Mouse (Mus musculus): ENCODE data around the gene Skp1a. TPM values are rescaled to one million over a fixed set of nuclear protein-coding genes. Genes with fewer than 3 reads are reported as not detected.

Skp1a gene
- total RNA-seq, 2 experiments from 2014 or later, result 269 to 292 TPM

DNA sequence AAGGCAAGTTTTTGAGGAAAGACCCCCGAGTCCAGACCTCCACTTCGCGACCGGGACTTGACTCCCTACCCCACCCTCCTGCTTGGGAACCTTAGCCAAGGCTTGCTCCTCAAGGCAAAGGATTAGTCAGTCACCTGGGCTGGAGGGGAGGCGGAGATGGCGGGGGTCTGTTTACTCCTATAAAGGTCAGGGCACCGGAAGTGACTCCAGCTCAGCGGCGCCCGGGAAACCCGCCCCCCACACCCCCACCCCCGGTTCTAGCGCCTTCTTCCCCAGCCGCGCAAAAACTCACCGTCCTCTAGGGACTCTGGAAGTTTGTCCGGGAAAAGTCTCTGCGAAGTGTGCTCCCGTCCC is 50.6 kb downstream of the Skp1a start:
- no peak for DNase-seq
- peak overlapping the region; percentile 82 for H3K4me3 ChIP-seq
- peak overlapping the region; percentile 64; the same call in 1 of the 2 replicates for H3K27ac ChIP-seq
- no peak for TF ChIP-seq CTCF (IDR thresholded peaks at IDR 0.05)
- intact Hi-C loops (cut with DNase I), result no loop called here

DNA sequence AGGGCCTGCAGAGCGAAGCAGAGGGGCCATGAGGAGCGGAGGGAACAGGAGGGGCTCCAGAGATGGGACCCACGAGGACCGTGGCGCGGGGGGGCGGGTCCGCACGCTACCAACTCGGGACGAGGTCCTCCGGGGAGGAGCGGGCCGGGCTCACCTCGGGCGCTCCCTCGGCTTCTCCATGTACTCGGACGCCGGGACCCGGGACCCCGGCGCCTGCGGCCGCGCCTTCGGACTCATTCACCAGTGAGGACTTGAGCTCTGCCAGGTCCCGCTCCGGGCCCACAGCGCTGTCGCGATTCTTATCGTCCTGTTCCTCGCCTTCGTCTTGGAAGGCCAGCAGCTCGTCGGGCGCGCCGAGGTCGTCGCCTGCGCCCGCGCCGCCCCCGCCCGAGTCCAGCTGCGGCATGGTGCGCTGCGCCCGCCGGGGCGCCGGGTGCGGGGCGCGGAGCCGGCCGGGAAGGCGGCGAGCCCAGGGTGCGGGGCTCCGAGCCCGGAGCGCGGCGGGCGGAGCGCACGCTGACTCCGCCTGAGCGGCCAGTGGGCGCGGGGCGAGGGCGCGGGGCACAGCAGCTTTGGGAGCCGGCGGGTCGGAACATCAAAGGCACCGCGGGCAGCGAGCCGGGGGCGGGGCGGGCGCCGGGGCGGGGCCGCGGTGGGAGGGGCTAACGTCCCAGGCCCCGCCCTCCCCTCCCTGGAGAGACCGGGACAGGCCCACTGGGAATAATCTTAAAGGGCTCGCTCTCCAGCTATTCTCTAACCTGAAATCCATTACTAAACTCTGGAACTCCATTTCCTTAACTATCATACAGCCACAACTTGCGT is 51.2 kb downstream of the Skp1a start, which contains the start of gene Tcf7:
Gene Tcf7, minus strand, starts transcription at position 241 of the 822 bp plus-strand sequence.
- intact Hi-C loops (cut with DNase I), result no loop called here
- no peak for TF ChIP-seq CTCF (IDR thresholded peaks at IDR 0.05)
- H3K4me3 ChIP-seq, result peak within 1 kb of the TSS; percentile 82
- H3K27ac ChIP-seq, result peak within 1 kb of the TSS; percentile 64
- peak; percentile 75 for DNase-seq

DNA sequence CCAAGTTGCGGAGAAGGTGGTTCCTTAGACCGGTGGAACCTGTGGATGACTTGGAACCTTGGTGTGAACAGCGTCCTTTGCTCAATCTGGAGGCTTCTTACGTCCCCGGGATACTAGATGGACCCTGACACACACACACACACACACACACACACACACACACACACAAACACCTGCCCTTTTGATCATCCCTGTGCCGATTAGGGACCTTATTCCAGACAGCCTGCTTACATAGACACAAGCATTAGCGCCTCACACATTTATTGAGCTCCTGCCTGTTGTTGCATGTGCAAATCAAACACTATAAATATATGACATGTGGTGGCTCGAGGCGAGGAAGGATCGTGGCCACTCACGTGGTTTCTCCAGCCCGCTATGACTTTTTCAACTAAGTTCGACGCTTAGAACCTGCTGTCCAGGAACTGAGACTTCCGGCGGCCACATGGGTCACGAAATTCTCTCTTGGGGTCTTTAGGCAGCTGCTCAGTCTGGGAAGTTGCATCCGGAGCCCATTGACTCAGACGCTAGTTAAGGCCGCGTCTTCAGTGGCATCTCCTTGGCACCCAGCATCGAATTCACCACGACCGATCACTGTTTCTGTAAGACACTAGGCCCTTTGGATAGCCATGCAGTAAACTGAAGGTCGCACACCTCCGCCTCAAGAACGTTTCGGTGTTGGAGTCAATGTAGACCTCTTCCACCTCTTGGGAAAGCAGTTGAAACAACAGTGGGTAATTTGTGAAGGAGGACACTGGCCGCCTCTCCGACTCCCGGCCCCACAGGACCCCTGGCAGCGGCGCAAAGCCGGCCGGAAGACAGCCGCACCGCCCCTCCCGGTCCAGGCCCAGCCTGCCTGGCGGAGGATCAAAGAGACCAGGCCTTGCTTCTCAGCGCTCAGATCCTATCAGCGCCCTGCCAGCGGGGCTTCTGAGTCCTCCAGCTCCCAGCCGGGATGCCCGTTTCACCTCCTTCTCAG is 52.1 kb downstream of the Skp1a start:
- intact Hi-C loops (cut with DNase I), result no loop called here
- no peak for TF ChIP-seq CTCF (IDR thresholded peaks at IDR 0.05)
- DNase-seq, result peak; percentile 72
- Histone ChIP-seq H3K4me3 (peak overlapping the region; percentile 82), H3K27ac (peak overlapping the region; percentile 51; the same call in 1 of the 2 replicates)

DNA sequence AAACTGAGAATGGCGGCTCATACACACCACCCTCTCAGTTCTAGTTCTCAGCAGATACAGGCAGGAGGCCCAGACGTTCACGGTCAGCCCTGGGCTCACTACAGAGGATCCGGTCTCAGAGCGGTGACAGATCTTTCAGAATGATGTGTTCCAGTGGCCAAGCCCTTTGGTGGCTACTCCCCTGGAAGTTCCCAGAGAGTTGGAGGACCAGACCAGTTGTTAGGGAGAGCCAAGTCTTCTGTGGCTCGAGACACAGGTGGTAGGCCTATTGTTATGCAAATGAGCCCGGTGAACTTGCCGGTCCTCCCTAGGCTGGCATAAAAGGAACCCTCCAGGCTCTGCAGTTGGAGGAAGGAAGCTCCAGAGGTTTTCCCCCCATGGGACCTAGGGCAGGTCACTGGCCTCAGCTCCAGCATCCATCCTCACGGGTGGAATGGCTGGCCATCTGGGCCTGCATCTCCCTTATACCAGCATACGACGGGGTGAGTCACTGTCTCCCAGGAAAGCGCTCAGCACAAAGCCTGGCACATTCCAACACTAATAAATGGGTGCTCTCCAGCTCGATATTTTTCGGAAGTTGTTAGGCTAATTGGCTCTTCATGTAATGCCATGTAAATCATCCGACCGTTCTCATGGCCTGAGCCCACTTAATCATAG is 54.6 kb downstream of the Skp1a start:
- no peak for TF ChIP-seq CTCF (IDR thresholded peaks at IDR 0.05)
- no peak overlapping the region for H3K4me3 ChIP-seq
- intact Hi-C loops (cut with DNase I), result no loop called here
- no peak overlapping the region for H3K27ac ChIP-seq
- DNase-seq, result no peak

DNA sequence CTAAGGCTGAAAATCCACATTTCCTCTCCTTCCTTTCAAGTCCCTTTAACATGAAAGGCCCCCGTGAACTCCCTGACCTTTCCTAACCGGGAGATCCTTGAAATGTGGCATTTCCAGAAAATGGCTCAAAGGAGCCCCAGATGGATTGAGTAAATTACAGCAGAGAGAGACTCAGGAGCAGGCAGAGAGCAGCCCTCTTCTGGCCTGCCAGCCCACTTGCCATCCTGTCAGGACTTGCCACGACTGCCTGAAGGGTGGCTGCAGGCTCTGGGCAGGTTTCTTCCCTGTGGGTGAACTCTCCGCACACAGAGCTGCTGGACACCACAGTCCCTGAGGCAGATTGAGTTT is 55.1 kb downstream of the Skp1a start:
- H3K27ac ChIP-seq, result no peak overlapping the region
- no peak for DNase-seq
- intact Hi-C loops (cut with DNase I), result no loop called here
- no peak overlapping the region for H3K4me3 ChIP-seq
- no peak for TF ChIP-seq CTCF (IDR thresholded peaks at IDR 0.05)

DNA sequence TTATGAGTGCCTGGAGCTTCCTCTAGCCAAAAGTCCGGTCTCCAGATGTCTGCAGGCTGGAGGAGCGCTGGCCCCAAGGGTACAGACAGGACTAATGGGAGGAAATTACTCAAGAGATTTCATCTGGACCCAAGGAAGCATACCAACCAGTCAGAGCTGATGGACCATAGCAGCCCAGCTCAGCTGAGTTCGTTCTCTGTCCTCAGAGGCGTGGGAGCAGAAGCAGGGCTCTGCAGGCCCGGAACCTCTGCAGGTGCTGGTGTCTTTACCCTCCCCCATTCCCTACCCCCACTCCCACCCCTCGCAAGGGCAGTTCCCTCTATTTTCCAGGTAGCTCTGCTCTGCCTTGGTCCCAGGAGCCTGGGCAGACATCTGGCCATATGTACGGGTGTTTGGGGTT is 60.6 kb downstream of the Skp1a start:
- Histone ChIP-seq H3K27ac (no peak overlapping the region), H3K4me3 (no peak overlapping the region)
- TF ChIP-seq CTCF (IDR thresholded peaks at IDR 0.05), result no peak
- intact Hi-C loops (cut with DNase I), result no loop called here
- DNase-seq, result no peak

DNA sequence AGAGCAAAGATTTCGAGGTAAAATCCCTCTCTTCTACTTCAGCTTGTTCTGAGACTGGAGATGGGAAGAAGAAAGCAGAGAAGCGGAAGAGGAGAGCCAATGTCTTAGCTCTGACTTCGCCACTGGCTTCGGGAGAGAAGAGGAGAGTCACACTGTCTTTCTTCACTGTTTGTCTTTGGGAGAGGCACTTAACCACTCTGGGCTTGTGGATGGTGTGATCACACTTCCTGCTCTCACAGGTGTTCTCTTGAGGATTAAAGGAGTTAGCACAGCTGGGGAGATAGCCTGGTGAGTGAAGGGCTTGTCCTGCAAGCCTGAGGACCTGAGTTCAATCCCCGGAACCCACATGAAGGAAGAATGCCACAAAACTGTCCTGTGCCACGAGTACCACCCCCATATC is 61.1 kb downstream of the Skp1a start:
- Histone ChIP-seq H3K27ac (no peak overlapping the region), H3K4me3 (no peak overlapping the region)
- DNase-seq, result no peak
- no peak for TF ChIP-seq CTCF (IDR thresholded peaks at IDR 0.05)
- intact Hi-C loops (cut with DNase I), result no loop called here

DNA sequence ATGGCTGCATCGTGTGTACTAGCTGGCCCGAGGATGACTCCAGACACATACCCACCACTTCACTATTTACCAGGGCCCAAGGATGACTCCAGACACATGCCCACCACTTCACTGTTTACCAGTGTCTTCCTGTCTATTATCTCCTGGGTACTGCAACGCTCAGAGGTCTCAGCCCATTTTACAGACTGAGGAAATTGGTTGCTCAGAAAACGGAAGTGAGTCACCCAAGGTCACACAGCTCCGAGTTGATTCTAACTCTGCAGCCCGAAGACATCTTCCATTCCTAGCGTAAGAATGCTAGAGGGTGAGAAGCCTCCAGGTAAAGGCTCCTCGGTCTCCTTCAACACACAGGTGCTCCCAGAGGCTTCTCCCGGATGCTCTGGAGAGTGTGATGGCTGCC is 62.3 kb downstream of the Skp1a start:
- no peak for TF ChIP-seq CTCF (IDR thresholded peaks at IDR 0.05)
- DNase-seq, result no peak
- no peak overlapping the region for H3K4me3 ChIP-seq
- H3K27ac ChIP-seq, result no peak overlapping the region
- intact Hi-C loops (cut with DNase I), result no loop called here

Other genes starting within 250 kb of the Skp1a start
- 100 to 1,000 TPM; 519 to 559 TPM for gene Ube2b, start 231.2 kb upstream of the Skp1a start, total RNA-seq (2021)
- gene Cdkl3, start 227.8 kb upstream of the Skp1a start, total RNA-seq (2021), result 1 to 10 TPM; 1.5 to 3.2 TPM
- gene Ppp2ca, start 133.3 kb upstream of the Skp1a start, total RNA-seq (2021), result 10 to 100 TPM; 43.2 to 54.0 TPM
- gene Olfr1373, start 86.5 kb upstream of the Skp1a start, total RNA-seq (2021), result not detected
- gene Olfr1371, start 18.0 kb upstream of the Skp1a start, total RNA-seq (2021), result not detected
- gene Tcf7, start 51.0 kb downstream of the Skp1a start, total RNA-seq (2021), result under 1 TPM; 0.31 to 0.59 TPM
- gene Vdac1, start 128.9 kb downstream of the Skp1a start, total RNA-seq (2021), result 1,000 to 10,000 TPM; 1,359 to 1,549 TPM
- 10 to 100 TPM; 41.5 to 48.5 TPM for gene 9530068E07Rik, start 164.4 kb downstream of the Skp1a start, total RNA-seq (2021)

All from gastrocnemius, adult 2 months (tissue).